Mouse (Mus musculus): ENCODE measurements around the gene Ehhadh.
"Not testable (repeated sequence)": the region's sequence is repeated elsewhere in the genome, so short reads cannot be mapped to it uniquely, and the experiment has no call there.

The Ehhadh gene

GRCm38 (mm10) chr16:21794697-21795045 lies 7.1 kb upstream of the Ehhadh start:
- in situ Hi-C loops (cut with MboI, MseI), result no loop called here

- in situ Hi-C loops (cut with MboI, MseI), result no loop called here
Observed at GRCm38 (mm10) chr16:21793875-21794696, 6.5 kb upstream of the Ehhadh start, which contains the start of gene Map3k13. TSS of gene Map3k13 (plus strand) at chr16:21794346.

GRCm38 (mm10) chr16:21793080-21793810 lies 5.6 kb upstream of the Ehhadh start:
- in situ Hi-C loops (cut with MboI, MseI), result not testable (repeated sequence)

- in situ Hi-C loops (cut with MboI, MseI), result no loop called here
Observed at GRCm38 (mm10) chr16:21791779-21792178, 4.2 kb upstream of the Ehhadh start.

GRCm38 (mm10) chr16:21790469-21790868 lies 2.9 kb upstream of the Ehhadh start:
- in situ Hi-C loops (cut with MboI, MseI), result no loop called here

GRCm38 (mm10) chr16:21789180-21789579 lies 1.6 kb upstream of the Ehhadh start:
- in situ Hi-C loops (cut with MboI, MseI), result no loop called here

GRCm38 (mm10) chr16:21788581-21788980 lies 974 bp upstream of the Ehhadh start:
- in situ Hi-C loops (cut with MboI, MseI), result no loop called here

- in situ Hi-C loops (cut with MboI, MseI), result no loop called here
Observed at GRCm38 (mm10) chr16:21786317-21786716, 1.3 kb downstream of the Ehhadh start.

- in situ Hi-C loops (cut with MboI, MseI), result no loop called here
Observed at GRCm38 (mm10) chr16:21785000-21785399, 2.6 kb downstream of the Ehhadh start.

- in situ Hi-C loops (cut with MboI, MseI), result no loop called here
Observed at GRCm38 (mm10) chr16:21782807-21783206, 4.8 kb downstream of the Ehhadh start.

GRCm38 (mm10) chr16:21781895-21782294 lies 5.7 kb downstream of the Ehhadh start:
- in situ Hi-C loops (cut with MboI, MseI), result no loop called here

GRCm38 (mm10) chr16:21781277-21781676 lies 6.3 kb downstream of the Ehhadh start:
- in situ Hi-C loops (cut with MboI, MseI), result no loop called here

- in situ Hi-C loops (cut with MboI, MseI), result no loop called here
Observed at GRCm38 (mm10) chr16:21779149-21779548, 8.5 kb downstream of the Ehhadh start.

- in situ Hi-C loops (cut with MboI, MseI), result no loop called here
Observed at GRCm38 (mm10) chr16:21778293-21778866, 9.2 kb downstream of the Ehhadh start.

- in situ Hi-C loops (cut with MboI, MseI), result no loop called here
Observed at GRCm38 (mm10) chr16:21774725-21775124, 12.9 kb downstream of the Ehhadh start.

- in situ Hi-C loops (cut with MboI, MseI), result no loop called here
Observed at GRCm38 (mm10) chr16:21769667-21770066, 17.9 kb downstream of the Ehhadh start.

GRCm38 (mm10) chr16:21768255-21768654 lies 19.4 kb downstream of the Ehhadh start:
- in situ Hi-C loops (cut with MboI, MseI), result no loop called here

- in situ Hi-C loops (cut with MboI, MseI), result no loop called here
Observed at GRCm38 (mm10) chr16:21758447-21758846, 29.2 kb downstream of the Ehhadh start.

GRCm38 (mm10) chr16:21743401-21743800 lies 44.2 kb downstream of the Ehhadh start:
- in situ Hi-C loops (cut with MboI, MseI), result no loop called here

- in situ Hi-C loops (cut with MboI, MseI), result no loop called here
Observed at GRCm38 (mm10) chr16:21742898-21743297, 44.7 kb downstream of the Ehhadh start.

- in situ Hi-C loops (cut with MboI, MseI), result no loop called here
Observed at GRCm38 (mm10) chr16:21742191-21742870, 45.3 kb downstream of the Ehhadh start.

- in situ Hi-C loops (cut with MboI, MseI), result no loop called here
Observed at GRCm38 (mm10) chr16:21741542-21741941, 46.1 kb downstream of the Ehhadh start.

Data from regulatory T cell (primary cell).